Mouse (Mus musculus) C2C12 (cell line): ENCODE results near the gene Dlgap1. TPM values are rescaled to one million over a fixed set of nuclear protein-coding genes. Genes with fewer than 3 reads are reported as not detected.

Source experiments
- H3K27me3 ChIP-seq: one replicate; pipeline ENCODE4 v1.6.1; 2011; ENCODE audit not compliant: control insufficient read depth, insufficient read depth, insufficient read length
- H3K36me3 ChIP-seq: one replicate; pipeline ENCODE4 v1.6.1; 2011; ENCODE audit not compliant: control insufficient read depth, insufficient read depth
- H3K4me3 ChIP-seq: one replicate; pipeline ENCODE4 v1.5.1; 2011; ENCODE audit warnings: mild to moderate bottlenecking, control low read depth; ENCODE audit not compliant: poor library complexity, insufficient read depth, severe bottlenecking
- H3K79me2 ChIP-seq: one replicate; pipeline ENCODE4 v1.6.1; 2011; ENCODE audit not compliant: control insufficient read depth, insufficient read depth
- H3K79me3 ChIP-seq: one replicate; pipeline ENCODE4 v1.6.1; 2011; ENCODE audit warnings: low read depth, control low read depth
- H3ac ChIP-seq: one replicate; pipeline ENCODE3; 2011; ENCODE audit warnings: low read depth; ENCODE audit not compliant: control insufficient read depth, insufficient read length
- CEBPB ChIP-seq: IDR thresholded peaks from one replicate; pipeline ENCODE4 v1.6.1; 2011; ENCODE audit warnings: low read depth, mild to moderate bottlenecking, control low read depth, moderate library complexity
- CTCF ChIP-seq: IDR thresholded peaks from one replicate; pipeline ENCODE4 v1.5.1; 2011; ENCODE audit not compliant: control insufficient read depth, insufficient read depth, insufficient read length
- FOSL1 ChIP-seq: IDR thresholded peaks from one replicate; pipeline ENCODE4 v1.8.0; 2011; ENCODE audit warnings: mild to moderate bottlenecking, low read length; ENCODE audit not compliant: poor library complexity, insufficient read depth, severe bottlenecking
- MAX ChIP-seq: IDR thresholded peaks from one replicate; pipeline ENCODE4 v1.6.1; 2011; ENCODE audit warnings: mild to moderate bottlenecking, control low read depth
- MYOD1 ChIP-seq: IDR thresholded peaks from one replicate; pipeline ENCODE4 v1.6.1; 2011; ENCODE audit warnings: low read depth; ENCODE audit not compliant: control insufficient read depth, insufficient read length
- MYOG ChIP-seq: IDR thresholded peaks from one replicate; pipeline ENCODE4 v1.6.1; 2011; ENCODE audit not compliant: control insufficient read depth, insufficient read length; ENCODE audit errors: extremely low read depth
- USF1 ChIP-seq: IDR thresholded peaks from one replicate; pipeline ENCODE4 v1.6.1; 2011; ENCODE audit warnings: low read depth, mild to moderate bottlenecking, control low read depth, moderate library complexity
- polyA plus RNA-seq: library from polyadenylated mRNA; unstranded; fragments of >200 nt; fragmentation: generic; extraction: Trizol; gene quantifications from one replicate; pipeline ENCODE4 v1.2.1, GENCODE M21; 2012; ENCODE audit warnings: missing spikeins

Gene Dlgap1
- polyA plus RNA-seq, 1 experiment = 0.22 TPM

- Histone ChIP-seq H3K27me3 (no peaks in the 10 kb centered on the region), H3ac (no peak overlapping the region), H3K79me2 (no peaks in the 10 kb centered on the region), H3K36me3 (no peaks in the 10 kb centered on the region), H3K79me3 (no peaks in the 10 kb centered on the region), H3K4me3 (no peak overlapping the region)
- TF ChIP-seq FOSL1 (no peak), USF1 (no peak), CTCF (no peak), MYOG (no peak), CEBPB (no peak), MYOD1 (no peak), MAX (no peak)
Observed at GRCm38 (mm10) chr17:70363561-70363960, 394.7 kb downstream of the Dlgap1 start.

- Histone ChIP-seq H3K79me3 (no peaks in the 10 kb centered on the region), H3K4me3 (no peak overlapping the region), H3K27me3 (no peaks in the 10 kb centered on the region), H3K36me3 (no peaks in the 10 kb centered on the region), H3K79me2 (no peaks in the 10 kb centered on the region), H3ac (no peak overlapping the region)
- TF ChIP-seq USF1 (no peak), MAX (no peak), MYOG (no peak), MYOD1 (no peak)
Observed at GRCm38 (mm10) chr17:70363971-70364370, 395.1 kb downstream of the Dlgap1 start.

GRCm38 (mm10) chr17:70369124-70369523 lies 400.3 kb downstream of the Dlgap1 start:
- H3K27me3 ChIP-seq = no peaks in the 10 kb centered on the region
- H3K79me2 ChIP-seq = no peaks in the 10 kb centered on the region
- H3K4me3 ChIP-seq = no peak overlapping the region
- no peaks in the 10 kb centered on the region for H3K36me3 ChIP-seq
- no peak overlapping the region for H3ac ChIP-seq
- no peak for TF ChIP-seq MYOG
- no peak for TF ChIP-seq CTCF
- TF ChIP-seq MAX = no peak
- TF ChIP-seq USF1 = no peak
- TF ChIP-seq FOSL1 = no peak
- no peak for TF ChIP-seq CEBPB
- no peak for TF ChIP-seq MYOD1
- no peaks in the 10 kb centered on the region for H3K79me3 ChIP-seq

GRCm38 (mm10) chr17:70377020-70377419 lies 408.1 kb downstream of the Dlgap1 start:
- no peak overlapping the region for H3ac ChIP-seq
- no peaks in the 10 kb centered on the region for H3K79me3 ChIP-seq
- no peaks in the 10 kb centered on the region for H3K79me2 ChIP-seq
- no peak for TF ChIP-seq MYOG
- TF ChIP-seq CTCF = no peak
- TF ChIP-seq MAX = no peak
- TF ChIP-seq CEBPB = no peak
- no peak for TF ChIP-seq FOSL1
- H3K36me3 ChIP-seq = no peaks in the 10 kb centered on the region
- H3K4me3 ChIP-seq = no peak overlapping the region
- no peaks in the 10 kb centered on the region for H3K27me3 ChIP-seq

GRCm38 (mm10) chr17:70388447-70388846 lies 419.6 kb downstream of the Dlgap1 start:
- H3K79me2 ChIP-seq = no peaks in the 10 kb centered on the region
- H3ac ChIP-seq = no peak overlapping the region
- H3K36me3 ChIP-seq = no peaks in the 10 kb centered on the region
- TF ChIP-seq FOSL1 = no peak
- no peak for TF ChIP-seq MAX
- TF ChIP-seq USF1 = no peak
- TF ChIP-seq CEBPB = no peak
- no peak overlapping the region for H3K4me3 ChIP-seq
- no peaks in the 10 kb centered on the region for H3K27me3 ChIP-seq
- H3K79me3 ChIP-seq = no peaks in the 10 kb centered on the region

GRCm38 (mm10) chr17:70397220-70397619 lies 428.3 kb downstream of the Dlgap1 start:
- H3K79me3 ChIP-seq = no peaks in the 10 kb centered on the region
- no peak overlapping the region for H3K4me3 ChIP-seq
- TF ChIP-seq MYOD1 (no peak), USF1 (no peak), CTCF (no peak), MYOG (no peak), MAX (no peak), FOSL1 (no peak), CEBPB (no peak)
- no peak overlapping the region for H3ac ChIP-seq
- no peaks in the 10 kb centered on the region for H3K36me3 ChIP-seq
- no peaks in the 10 kb centered on the region for H3K79me2 ChIP-seq
- H3K27me3 ChIP-seq = no peaks in the 10 kb centered on the region

- Histone ChIP-seq H3ac (no peak overlapping the region), H3K27me3 (no peaks in the 10 kb centered on the region), H3K79me3 (no peaks in the 10 kb centered on the region), H3K36me3 (no peaks in the 10 kb centered on the region), H3K79me2 (no peaks in the 10 kb centered on the region), H3K4me3 (no peak overlapping the region)
- TF ChIP-seq USF1 (no peak), CTCF (no peak), MYOD1 (no peak), FOSL1 (no peak), MYOG (no peak), MAX (no peak), CEBPB (no peak)
Observed at GRCm38 (mm10) chr17:70397708-70398107, 428.8 kb downstream of the Dlgap1 start.
